Mouse (Mus musculus) liver, embryonic 12.5 days (tissue): ENCODE data around the gene Nlrx1. TPM values are rescaled to one million over a fixed set of nuclear protein-coding genes. Genes with fewer than 3 reads are reported as not detected.

Experiments used
- ATAC-seq: fragments of 200-750 bp; cut with Nextera tagmentation; 2 replicates; pipeline ENCODE4 v1.8.0; 2017; ENCODE audit warnings: moderate number of reproducible peaks, mild to moderate bottlenecking, moderate library complexity
- H3K27ac ChIP-seq: fragments of 300-500 bp; sonication (generic); 2 replicates; pipeline ENCODE4 v1.5.1; 2016; ENCODE audit warnings: mild to moderate bottlenecking
- H3K27me3 ChIP-seq: fragments of 300-500 bp; sonication (generic); replicated peaks from 2 replicates; pipeline ENCODE4 v1.6.1; 2016; ENCODE audit warnings: mild to moderate bottlenecking, moderate library complexity
- H3K36me3 ChIP-seq: fragments of 300-500 bp; sonication (generic); 2 replicates; pipeline ENCODE4 v1.6.1; 2016; ENCODE audit warnings: mild to moderate bottlenecking, moderate library complexity
- H3K4me1 ChIP-seq: fragments of 300-500 bp; sonication (generic); 2 replicates; pipeline ENCODE4 v1.6.1; 2016
- H3K4me2 ChIP-seq: fragments of 300-500 bp; sonication (generic); 2 replicates; pipeline ENCODE4 v1.6.1; 2016; ENCODE audit warnings: mild to moderate bottlenecking, moderate library complexity
- H3K4me3 ChIP-seq: fragments of 300-500 bp; sonication (generic); 2 replicates; pipeline ENCODE4 v1.5.1; 2016; ENCODE audit warnings: mild to moderate bottlenecking, moderate library complexity
- H3K9ac ChIP-seq: fragments of 300-500 bp; sonication (generic); 2 replicates; pipeline ENCODE4 v1.6.1; 2016; ENCODE audit warnings: mild to moderate bottlenecking, moderate library complexity
- H3K9me3 ChIP-seq: fragments of 300-500 bp; sonication (generic); replicated peaks from 2 replicates; pipeline ENCODE4 v1.6.1; 2016; ENCODE audit warnings: mild to moderate bottlenecking, moderate library complexity
- WGBS: fragments of 180-500 bp; shearing (Covaris S2); methylation state at CpG from one replicate; pipeline ENCODE4 v1.1.7; 2016; ENCODE audit not compliant: insufficient replicate concordance; 5-methylcytosine and 5-hydroxymethylcytosine counted together
- polyA plus RNA-seq: library from polyadenylated mRNA; unstranded; fragments of >200 nt; fragmentation: Nextera tagmentation; extraction: Ambion mirVana; gene quantifications from 2 replicates; pipeline ENCODE4 v1.2.1, GENCODE M21; 2016

The Nlrx1 gene
- polyA plus RNA-seq, 1 experiment from 2014 or later, result 4.0 TPM

- 13% methylated on average over 20 of the region's 23 CpGs for WGBS
- peak overlapping the region; percentile 97 for H3K4me2 ChIP-seq
- peak overlapping the region; percentile 89 for H3K9ac ChIP-seq
- peaks cover 26% of the 10 kb centered on the region for H3K4me1 ChIP-seq
- H3K4me3 ChIP-seq, result peak overlapping the region; percentile 66
- peak overlapping the region; percentile 83 for H3K27ac ChIP-seq
- 0 out of 2 replicates have a peak, but pooled peaks cover 3% of the 10 kb centered on the region for H3K9me3 ChIP-seq
- ATAC-seq, result no peak; the same call in 1 of the 2 replicates
- no peaks in the 10 kb centered on the region; the same call in 1 of the 2 replicates for H3K27me3 ChIP-seq
- no peaks in the 10 kb centered on the region for H3K36me3 ChIP-seq
Observed at GRCm38 (mm10) chr9:44267319-44268026, 926 bp downstream of the Nlrx1 start.

GRCm38 (mm10) chr9:44266478-44267226 lies 1.7 kb downstream of the Nlrx1 start:
- 0 out of 2 replicates have a peak, but pooled peaks cover 3% of the 10 kb centered on the region for H3K9me3 ChIP-seq
- no peaks in the 10 kb centered on the region for H3K36me3 ChIP-seq
- peaks cover 30% of the 10 kb centered on the region for H3K4me1 ChIP-seq
- H3K27ac ChIP-seq, result peak overlapping the region; percentile 18; the same call in 1 of the 2 replicates
- WGBS, result 69% methylated on average over 8 of the region's 8 CpGs
- ATAC-seq, result no peak
- H3K27me3 ChIP-seq, result no peaks in the 10 kb centered on the region; the same call in 1 of the 2 replicates
- H3K9ac ChIP-seq, result peak overlapping the region; percentile 89; the same call in 1 of the 2 replicates
- no peak overlapping the region for H3K4me3 ChIP-seq
- H3K4me2 ChIP-seq, result peak overlapping the region; percentile 97

GRCm38 (mm10) chr9:44261388-44261787 lies 7.0 kb downstream of the Nlrx1 start:
- H3K36me3 ChIP-seq, result no peaks in the 10 kb centered on the region
- H3K4me3 ChIP-seq, result no peak overlapping the region
- ATAC-seq, result no peak
- peaks cover 6% of the 10 kb centered on the region; the same call in 1 of the 2 replicates for H3K4me1 ChIP-seq
- H3K4me2 ChIP-seq, result no peak overlapping the region
- no peak overlapping the region for H3K27ac ChIP-seq
- no peaks in the 10 kb centered on the region; the same call in 1 of the 2 replicates for H3K27me3 ChIP-seq
- no peaks in the 10 kb centered on the region for H3K9me3 ChIP-seq
- H3K9ac ChIP-seq, result no peak overlapping the region
- WGBS, result 78% methylated on average over 14 of the region's 14 CpGs

GRCm38 (mm10) chr9:44259014-44259413 lies 9.4 kb downstream of the Nlrx1 start:
- H3K4me3 ChIP-seq, result no peak overlapping the region
- no peak overlapping the region for H3K4me2 ChIP-seq
- WGBS, result 60% methylated on average over 10 of the region's 10 CpGs
- ATAC-seq, result no peak
- no peaks in the 10 kb centered on the region; the same call in 1 of the 2 replicates for H3K27me3 ChIP-seq
- H3K27ac ChIP-seq, result no peak overlapping the region
- H3K4me1 ChIP-seq, result peaks cover 15% of the 10 kb centered on the region
- H3K9me3 ChIP-seq, result no peaks in the 10 kb centered on the region
- H3K9ac ChIP-seq, result no peak overlapping the region
- no peaks in the 10 kb centered on the region for H3K36me3 ChIP-seq

- Histone ChIP-seq H3K9me3 (no peaks in the 10 kb centered on the region), H3K36me3 (no peaks in the 10 kb centered on the region), H3K4me2 (no peak overlapping the region), H3K4me1 (peaks cover 12% of the 10 kb centered on the region; the same call in 1 of the 2 replicates), H3K4me3 (no peak overlapping the region), H3K27ac (0 out of 2 replicates have a peak overlapping the region, but pooled peaks have one; percentile 7), H3K27me3 (peaks cover 13% of the 10 kb centered on the region), H3K9ac (no peak overlapping the region)
- WGBS, result 80% methylated on average over 8 of the region's 8 CpGs
- ATAC-seq, result no peak
Observed at GRCm38 (mm10) chr9:44256213-44256612, 12.2 kb downstream of the Nlrx1 start.

GRCm38 (mm10) chr9:44255136-44255521 lies 13.3 kb downstream of the Nlrx1 start:
- Histone ChIP-seq H3K4me1 (peaks cover 22% of the 10 kb centered on the region), H3K9ac (no peak overlapping the region), H3K4me3 (no peak overlapping the region), H3K9me3 (no peaks in the 10 kb centered on the region), H3K4me2 (no peak overlapping the region), H3K27me3 (peaks cover 13% of the 10 kb centered on the region), H3K36me3 (no peaks in the 10 kb centered on the region), H3K27ac (no peak overlapping the region)
- ATAC-seq, result no peak
- WGBS, result 70% methylated on average over 6 of the region's 6 CpGs

- H3K4me3 ChIP-seq, result no peak overlapping the region
- H3K27ac ChIP-seq, result no peak overlapping the region
- H3K36me3 ChIP-seq, result no peaks in the 10 kb centered on the region
- no peak for ATAC-seq
- no peak overlapping the region for H3K4me2 ChIP-seq
- 40% methylated on average over 5 of the region's 5 CpGs for WGBS
- no peaks in the 10 kb centered on the region for H3K9me3 ChIP-seq
- no peak overlapping the region for H3K9ac ChIP-seq
- peaks cover 27% of the 10 kb centered on the region for H3K4me1 ChIP-seq
- peaks cover 16% of the 10 kb centered on the region for H3K27me3 ChIP-seq
Observed at GRCm38 (mm10) chr9:44254508-44255135, 13.8 kb downstream of the Nlrx1 start.

GRCm38 (mm10) chr9:44253441-44253840 lies 15.0 kb downstream of the Nlrx1 start:
- H3K36me3 ChIP-seq, result no peaks in the 10 kb centered on the region
- H3K4me2 ChIP-seq, result no peak overlapping the region
- H3K27ac ChIP-seq, result no peak overlapping the region
- H3K27me3 ChIP-seq, result peaks cover 23% of the 10 kb centered on the region
- 78% methylated on average over 6 of the region's 6 CpGs for WGBS
- H3K9me3 ChIP-seq, result no peaks in the 10 kb centered on the region
- H3K4me1 ChIP-seq, result peaks cover 33% of the 10 kb centered on the region
- ATAC-seq, result no peak
- no peak overlapping the region for H3K4me3 ChIP-seq
- H3K9ac ChIP-seq, result no peak overlapping the region; the same call in 1 of the 2 replicates

GRCm38 (mm10) chr9:44251314-44251713 lies 17.1 kb downstream of the Nlrx1 start, which contains the start of gene Pdzd3:
Gene Pdzd3 (minus strand): TSS chr9:44251471.
- Histone ChIP-seq H3K9me3 (no peaks in the 10 kb centered on the region), H3K36me3 (no peaks in the 10 kb centered on the region), H3K4me2 (0 out of 2 replicates have a peak within 1 kb of the TSS, but pooled peaks have one; percentile 9), H3K9ac (no peak within 1 kb of the TSS), H3K27me3 (peaks cover 23% of the 10 kb centered on the region), H3K4me1 (peaks cover 41% of the 10 kb centered on the region), H3K27ac (no peak within 1 kb of the TSS), H3K4me3 (no peak within 1 kb of the TSS)
- ATAC-seq, result no peak
- WGBS, result 68% methylated on average over 10 of the region's 10 CpGs

GRCm38 (mm10) chr9:44250445-44250844 lies 18.0 kb downstream of the Nlrx1 start:
- H3K27me3 ChIP-seq, result peaks cover 23% of the 10 kb centered on the region
- no peaks in the 10 kb centered on the region for H3K36me3 ChIP-seq
- H3K27ac ChIP-seq, result no peak overlapping the region
- H3K4me2 ChIP-seq, result 0 out of 2 replicates have a peak overlapping the region, but pooled peaks have one; percentile 9
- no peak for ATAC-seq
- H3K4me1 ChIP-seq, result peaks cover 41% of the 10 kb centered on the region
- H3K4me3 ChIP-seq, result no peak overlapping the region
- H3K9me3 ChIP-seq, result no peaks in the 10 kb centered on the region
- H3K9ac ChIP-seq, result no peak overlapping the region
- 30% methylated on average over 4 of the region's 4 CpGs for WGBS

- Histone ChIP-seq H3K4me2 (peak overlapping the region; percentile 44), H3K9ac (no peak overlapping the region), H3K27me3 (peaks cover 23% of the 10 kb centered on the region), H3K27ac (no peak overlapping the region), H3K9me3 (no peaks in the 10 kb centered on the region), H3K4me3 (no peak overlapping the region; the same call in 1 of the 2 replicates), H3K4me1 (peaks cover 37% of the 10 kb centered on the region), H3K36me3 (no peaks in the 10 kb centered on the region)
- 39% methylated on average over 26 of the region's 26 CpGs for WGBS
- peak; percentile 74 for ATAC-seq
Observed at GRCm38 (mm10) chr9:44249181-44250146, 18.9 kb downstream of the Nlrx1 start.
